Mouse (Mus musculus): Measurements from ENCODE around the gene Lrrc36. TPM values are rescaled to one million over a fixed set of nuclear protein-coding genes. Genes with fewer than 3 reads are reported as not detected.

Lrrc36 gene
- total and polyA plus RNA-seq, 2 experiments from 2014 or later, result 0.93 to 0.99 TPM

DNA sequence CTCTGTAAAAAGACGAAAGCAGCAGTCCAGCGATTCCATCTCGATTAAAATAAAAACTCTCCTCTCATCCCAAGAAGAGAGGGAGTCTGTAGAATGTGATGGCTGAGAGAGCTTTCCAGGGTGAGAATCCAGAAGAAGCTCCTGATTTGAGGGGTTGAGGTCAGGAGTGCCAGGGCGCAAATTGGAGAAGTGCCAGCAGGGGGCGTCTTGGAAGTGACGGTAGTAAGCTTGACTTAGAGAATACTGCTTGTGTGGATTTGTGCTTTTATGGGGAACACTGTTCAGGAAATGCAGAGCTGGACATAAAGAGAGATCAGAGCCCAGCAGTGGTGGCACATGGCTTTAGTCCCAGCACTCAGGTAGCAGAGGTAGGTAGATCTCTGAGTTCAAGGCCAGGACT, 28.1 kb downstream of the Lrrc36 start:
- TF ChIP-seq CTCF (IDR thresholded peaks at IDR 0.05), result peak; percentile 58
- WGBS, result 6% methylated on average over 6 of the region's 6 CpGs
- no peak for ATAC-seq (ENCODE audit: low FRiP score)

DNA sequence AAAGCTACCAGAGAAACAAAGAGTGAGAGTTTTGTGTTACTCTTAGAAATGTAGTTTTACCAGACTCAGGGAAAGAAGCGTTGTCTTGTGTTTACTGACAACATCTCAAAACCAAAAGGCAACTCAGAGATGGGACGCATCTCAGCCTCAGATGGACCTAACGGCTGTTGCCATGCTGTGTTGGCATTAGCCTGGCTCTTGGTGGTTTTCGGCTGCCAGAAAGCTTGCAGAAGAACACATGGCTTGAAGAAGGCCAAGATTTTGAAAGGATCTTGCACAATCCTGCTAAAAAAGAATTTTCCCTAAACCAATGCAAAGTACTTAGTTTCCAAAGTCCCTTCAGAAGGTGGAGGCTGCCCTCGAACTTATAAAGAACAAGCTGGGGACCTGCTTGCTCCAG, 29.3 kb downstream of the Lrrc36 start:
- no peak overlapping the region for H3K9ac ChIP-seq (replicated peaks; ENCODE audit: low read length, poor library complexity, severe bottlenecking)
- H3K9me3 ChIP-seq (ENCODE audit: low read length), result no peaks in the 10 kb centered on the region
- 95% methylated on average over 5 of the region's 5 CpGs for WGBS
- no peak for TF ChIP-seq CTCF (IDR thresholded peaks at IDR 0.05)
- ATAC-seq (ENCODE audit: low FRiP score) (no peak), DNase-seq (ENCODE audit: low spot score) (no peak)
- no peak overlapping the region for H3K4me2 ChIP-seq (ENCODE audit: low read depth, low read length, poor library complexity, severe bottlenecking)
- no peaks in the 10 kb centered on the region for H3K36me3 ChIP-seq (ENCODE audit: insufficient read depth, low read length)
- no peaks in the 10 kb centered on the region for H3K27me3 ChIP-seq (ENCODE audit: insufficient read depth, low read length)
- no peak overlapping the region for H3K27ac ChIP-seq (ENCODE audit: low read depth, low read length)
- no peak overlapping the region for H3K4me3 ChIP-seq (ENCODE audit: low read depth, low read length)
- H3K4me1 ChIP-seq (ENCODE audit: insufficient read depth, low read length), result peaks cover 10% of the 10 kb centered on the region

More for the DNA sequence above, 28.1 kb downstream of the Lrrc36 start:
- Histone ChIP-seq H3K27ac (ENCODE audit: low read depth, low read length) (no peak overlapping the region), H3K4me3 (ENCODE audit: low read depth, low read length) (no peak overlapping the region), H3K36me3 (ENCODE audit: insufficient read depth, low read length) (no peaks in the 10 kb centered on the region), H3K4me1 (ENCODE audit: insufficient read depth, low read length) (peaks cover 10% of the 10 kb centered on the region), H3K27me3 (ENCODE audit: insufficient read depth, low read length) (no peaks in the 10 kb centered on the region), H3K9ac (replicated peaks; ENCODE audit: low read length, poor library complexity, severe bottlenecking) (no peak overlapping the region), H3K9me3 (ENCODE audit: low read length) (no peaks in the 10 kb centered on the region), H3K4me2 (ENCODE audit: low read depth, low read length, poor library complexity, severe bottlenecking) (no peak overlapping the region)
- DNase-seq (ENCODE audit: low spot score), result peak; percentile 46

DNA sequence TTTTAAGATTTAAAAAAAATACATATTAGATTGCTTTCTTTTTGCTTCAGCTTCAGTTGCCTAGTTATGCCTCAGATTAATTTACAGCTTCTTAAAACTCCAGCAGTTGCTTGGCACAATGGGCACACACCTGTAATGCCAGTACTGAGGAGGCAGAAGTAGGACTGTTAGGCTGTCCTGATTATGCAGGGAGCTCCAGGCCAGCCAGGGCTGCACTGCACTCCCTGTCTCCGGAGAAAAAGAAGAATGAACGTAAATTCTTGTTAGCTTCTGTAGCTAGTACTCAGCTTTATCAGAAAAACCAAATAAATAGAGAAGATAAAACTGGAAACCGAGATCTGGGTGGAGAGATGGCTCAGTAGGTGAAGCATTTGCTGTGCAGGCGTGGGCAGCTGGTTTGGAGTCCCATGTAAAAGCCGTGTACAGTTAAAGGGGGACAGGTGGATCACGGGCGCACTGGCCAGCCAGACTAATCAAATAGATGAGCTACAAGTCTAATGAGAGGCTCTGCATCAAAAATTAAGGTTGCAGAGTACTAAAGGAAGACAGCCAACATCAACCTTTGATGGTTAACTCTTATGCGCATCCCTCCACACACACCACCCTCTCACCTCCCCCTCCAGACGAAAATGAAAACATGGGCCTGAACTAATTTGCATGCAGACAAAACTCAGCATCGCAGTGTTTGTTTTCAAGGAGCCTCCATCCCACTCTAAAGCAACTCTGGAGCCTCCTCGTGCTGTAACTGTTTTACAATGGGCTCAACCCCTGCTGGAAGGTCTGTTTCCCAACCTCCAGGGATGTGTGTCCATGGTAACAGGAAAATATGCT, 32.1 kb downstream of the Lrrc36 start:
- peak; percentile 80 for DNase-seq (ENCODE audit: low spot score)
- no peaks in the 10 kb centered on the region for H3K9me3 ChIP-seq (ENCODE audit: low read length)
- no peak overlapping the region for H3K27ac ChIP-seq (ENCODE audit: low read depth, low read length)
- ATAC-seq (ENCODE audit: low FRiP score), result no peak
- H3K4me3 ChIP-seq (ENCODE audit: low read depth, low read length), result no peak overlapping the region
- no peaks in the 10 kb centered on the region for H3K36me3 ChIP-seq (ENCODE audit: insufficient read depth, low read length)
- no peak for TF ChIP-seq CTCF (IDR thresholded peaks at IDR 0.05)
- peak overlapping the region; percentile 9; the same call in 1 of the 2 replicates for H3K4me2 ChIP-seq (ENCODE audit: low read depth, low read length, poor library complexity, severe bottlenecking)
- H3K4me1 ChIP-seq (ENCODE audit: insufficient read depth, low read length), result peaks cover 10% of the 10 kb centered on the region
- H3K27me3 ChIP-seq (ENCODE audit: insufficient read depth, low read length), result no peaks in the 10 kb centered on the region
- H3K9ac ChIP-seq (replicated peaks; ENCODE audit: low read length, poor library complexity, severe bottlenecking), result no peak overlapping the region
- WGBS, result 11% methylated on average over 11 of the region's 11 CpGs

DNA sequence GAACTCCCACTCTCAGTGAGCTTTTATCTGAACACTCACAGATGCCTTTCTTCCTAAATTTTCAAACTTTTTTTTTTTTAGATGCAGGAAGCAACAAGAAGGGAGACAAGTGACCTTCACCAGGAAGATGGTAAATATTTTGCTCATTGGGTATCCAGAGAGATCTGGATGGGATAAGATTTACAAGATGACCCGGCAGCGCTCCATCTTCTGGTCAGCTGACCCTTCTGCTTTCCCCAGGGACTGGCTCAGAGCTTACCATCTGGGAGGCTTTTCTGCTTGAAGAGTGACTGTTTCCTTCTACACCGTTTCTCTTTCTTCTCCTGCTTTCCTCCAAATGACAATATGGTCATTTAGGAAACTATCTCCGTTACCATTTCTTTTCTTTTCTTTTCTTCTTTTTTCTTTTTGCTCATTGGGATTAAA, 32.8 kb downstream of the Lrrc36 start:
- TF ChIP-seq CTCF (IDR thresholded peaks at IDR 0.05), result no peak
- Histone ChIP-seq H3K27me3 (ENCODE audit: insufficient read depth, low read length) (no peaks in the 10 kb centered on the region), H3K9ac (replicated peaks; ENCODE audit: low read length, poor library complexity, severe bottlenecking) (no peak overlapping the region), H3K36me3 (ENCODE audit: insufficient read depth, low read length) (no peaks in the 10 kb centered on the region), H3K4me1 (ENCODE audit: insufficient read depth, low read length) (peaks cover 10% of the 10 kb centered on the region), H3K4me2 (ENCODE audit: low read depth, low read length, poor library complexity, severe bottlenecking) (peak overlapping the region; percentile 9; the same call in 1 of the 2 replicates), H3K4me3 (ENCODE audit: low read depth, low read length) (no peak overlapping the region), H3K27ac (ENCODE audit: low read depth, low read length) (no peak overlapping the region), H3K9me3 (ENCODE audit: low read length) (no peaks in the 10 kb centered on the region)
- 10% methylated on average over 4 of the region's 4 CpGs for WGBS
- DNase-seq (ENCODE audit: low spot score) (peak; percentile 81), ATAC-seq (ENCODE audit: low FRiP score) (no peak)

DNA sequence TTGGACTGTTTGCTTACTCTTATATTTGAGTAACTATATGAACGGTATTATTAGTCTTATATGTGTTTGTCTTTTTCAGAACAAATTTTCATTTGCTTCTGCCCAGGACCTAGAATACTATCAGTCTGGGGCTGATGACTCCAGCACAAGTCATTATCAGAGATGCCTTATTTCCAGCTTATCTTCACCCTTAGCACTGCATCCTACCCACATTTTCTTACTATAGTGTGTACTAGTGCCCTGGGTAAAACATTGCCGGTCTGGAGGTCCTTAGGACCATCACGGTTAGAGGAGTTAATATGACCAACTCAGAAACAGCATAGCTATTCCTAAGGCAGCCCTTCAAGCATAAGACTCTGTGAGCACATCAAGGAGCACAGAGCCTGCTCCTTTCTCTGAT, 34.8 kb downstream of the Lrrc36 start:
- ATAC-seq (ENCODE audit: low FRiP score), result no peak

DNA sequence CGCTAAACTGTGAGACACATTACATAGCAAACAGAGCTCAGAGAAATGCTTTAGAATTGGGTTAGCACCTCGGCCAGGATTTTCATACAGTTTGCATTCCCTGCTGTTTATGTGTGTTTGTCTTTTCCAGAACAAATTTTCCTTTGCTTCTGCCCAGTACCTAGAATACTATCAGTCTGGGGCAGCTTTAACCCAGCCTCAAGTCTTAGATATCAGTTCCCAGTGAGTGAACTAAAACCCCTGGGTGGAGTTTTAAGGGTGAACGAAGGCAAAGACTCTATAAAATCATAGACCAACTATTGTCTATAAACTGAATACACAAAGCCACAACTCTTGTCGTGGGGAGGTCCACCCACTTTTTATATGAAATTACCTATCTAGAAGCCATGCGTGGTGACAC, 35.2 kb downstream of the Lrrc36 start:
- no peak overlapping the region for H3K27ac ChIP-seq (ENCODE audit: low read depth, low read length)
- no peak overlapping the region for H3K4me3 ChIP-seq (ENCODE audit: low read depth, low read length)
- 85% methylated on average over 5 of the region's 5 CpGs for WGBS
- H3K36me3 ChIP-seq (ENCODE audit: insufficient read depth, low read length), result no peaks in the 10 kb centered on the region
- H3K27me3 ChIP-seq (ENCODE audit: insufficient read depth, low read length), result no peaks in the 10 kb centered on the region
- no peak overlapping the region for H3K4me2 ChIP-seq (ENCODE audit: low read depth, low read length, poor library complexity, severe bottlenecking)
- peaks cover 16% of the 10 kb centered on the region for H3K4me1 ChIP-seq (ENCODE audit: insufficient read depth, low read length)
- no peak overlapping the region for H3K9ac ChIP-seq (replicated peaks; ENCODE audit: low read length, poor library complexity, severe bottlenecking)
- TF ChIP-seq CTCF (IDR thresholded peaks at IDR 0.05), result no peak
- no peak for ATAC-seq (ENCODE audit: low FRiP score)
- no peaks in the 10 kb centered on the region for H3K9me3 ChIP-seq (ENCODE audit: low read length)
- no peak for DNase-seq (ENCODE audit: low spot score)

More for the DNA sequence above, 34.8 kb downstream of the Lrrc36 start:
- 91% methylated on average over 3 of the region's 3 CpGs for WGBS
- Histone ChIP-seq H3K4me3 (ENCODE audit: low read depth, low read length) (no peak overlapping the region), H3K9ac (replicated peaks; ENCODE audit: low read length, poor library complexity, severe bottlenecking) (no peak overlapping the region), H3K4me1 (ENCODE audit: insufficient read depth, low read length) (peaks cover 16% of the 10 kb centered on the region), H3K9me3 (ENCODE audit: low read length) (no peaks in the 10 kb centered on the region), H3K27me3 (ENCODE audit: insufficient read depth, low read length) (no peaks in the 10 kb centered on the region), H3K4me2 (ENCODE audit: low read depth, low read length, poor library complexity, severe bottlenecking) (no peak overlapping the region), H3K36me3 (ENCODE audit: insufficient read depth, low read length) (no peaks in the 10 kb centered on the region), H3K27ac (ENCODE audit: low read depth, low read length) (no peak overlapping the region)
- no peak for DNase-seq (ENCODE audit: low spot score)
- no peak for TF ChIP-seq CTCF (IDR thresholded peaks at IDR 0.05)

All from midbrain, postnatal 0 days (tissue).